Mouse (Mus musculus) midbrain, embryonic 15.5 days (tissue): ENCODE results near the gene Erv3. TPM values are rescaled to one million over a fixed set of nuclear protein-coding genes. Genes with fewer than 3 reads are reported as not detected.
A peak's percentile ranks its signal among the peaks of the same experiment; 100 is the strongest.
"Not testable (repeated sequence)": the region's sequence is repeated elsewhere in the genome, so short reads cannot be mapped to it uniquely, and the experiment has no call there.

ENCODE experiments used
- ATAC-seq: fragments of 200-750 bp; cut with Nextera tagmentation; replicated peaks from 2 replicates; pipeline ENCODE4 v1.8.0; 2017; ENCODE audit warnings: moderate TSS enrichment
- H3K27ac ChIP-seq: fragments of 300-500 bp; sonication (generic); 2 replicates; pipeline ENCODE4 v1.5.1; 2015; ENCODE audit warnings: mild to moderate bottlenecking, inconsistent platforms
- H3K27me3 ChIP-seq: fragments of 300-500 bp; sonication (generic); replicated peaks from 2 replicates; pipeline ENCODE4 v1.6.1; 2015; ENCODE audit warnings: inconsistent platforms
- H3K36me3 ChIP-seq: fragments of 300-500 bp; sonication (generic); replicated peaks from 2 replicates; pipeline ENCODE4 v1.6.1; 2015; ENCODE audit warnings: inconsistent platforms
- H3K4me1 ChIP-seq: fragments of 300-500 bp; sonication (generic); 2 replicates; pipeline ENCODE4 v1.6.1; 2015; ENCODE audit warnings: inconsistent platforms
- H3K4me2 ChIP-seq: fragments of 300-500 bp; sonication (generic); 2 replicates; pipeline ENCODE4 v1.6.1; 2015; ENCODE audit warnings: inconsistent platforms, mild to moderate bottlenecking, moderate library complexity
- H3K4me3 ChIP-seq: fragments of 300-500 bp; sonication (generic); 2 replicates; pipeline ENCODE4 v1.5.1; 2015; ENCODE audit warnings: mild to moderate bottlenecking, inconsistent platforms
- H3K9ac ChIP-seq: fragments of 300-500 bp; sonication (generic); 2 replicates; pipeline ENCODE4 v1.6.1; 2015; ENCODE audit warnings: mild to moderate bottlenecking, inconsistent platforms
- H3K9me3 ChIP-seq: fragments of 300-500 bp; sonication (generic); 2 replicates; pipeline ENCODE4 v1.6.1; 2016; ENCODE audit warnings: inconsistent platforms
- WGBS: fragments of 180-500 bp; shearing (Covaris S2); methylation state at CpG from one replicate; pipeline ENCODE4 v1.1.7; 2015; ENCODE audit warnings: mixed read lengths; 5-methylcytosine and 5-hydroxymethylcytosine counted together
- polyA plus RNA-seq: library from polyadenylated mRNA; unstranded; fragments of >200 nt; fragmentation: Nextera tagmentation; extraction: Ambion mirVana; gene quantifications from 2 replicates; pipeline ENCODE4 v1.2.1, GENCODE M21; 2015

The Erv3 gene
- polyA plus RNA-seq, 1 experiment from 2014 or later, result not detected

GRCm38 (mm10) chr2:131831861-131832260 lies 27.7 kb downstream of the Erv3 start:
- H3K4me3 ChIP-seq, result no peak overlapping the region
- no peaks in the 10 kb centered on the region for H3K27me3 ChIP-seq
- WGBS, result 17% methylated on average over 2 of the region's 2 CpGs
- no peaks in the 10 kb centered on the region for H3K36me3 ChIP-seq
- H3K9me3 ChIP-seq, result no peaks in the 10 kb centered on the region
- no peak overlapping the region for H3K27ac ChIP-seq
- H3K4me1 ChIP-seq, result no peaks in the 10 kb centered on the region; the same call in 1 of the 2 replicates
- no peak for ATAC-seq
- H3K9ac ChIP-seq, result no peak overlapping the region
- no peak overlapping the region for H3K4me2 ChIP-seq

GRCm38 (mm10) chr2:131830945-131831344 lies 28.6 kb downstream of the Erv3 start:
- ATAC-seq, H3K36me3 ChIP-seq, H3K9me3 ChIP-seq, H3K27ac ChIP-seq, H3K4me2 ChIP-seq, H3K4me1 ChIP-seq, H3K27me3 ChIP-seq, H3K9ac ChIP-seq, H3K4me3 ChIP-seq: not testable (repeated sequence)
- WGBS, result 85% methylated on average over 4 of the region's 4 CpGs

GRCm38 (mm10) chr2:131827999-131828975 lies 31.3 kb downstream of the Erv3 start:
- H3K36me3 ChIP-seq, result no peaks in the 10 kb centered on the region
- no peak overlapping the region for H3K9ac ChIP-seq
- H3K27ac ChIP-seq, result no peak overlapping the region
- H3K27me3 ChIP-seq, result no peaks in the 10 kb centered on the region
- ATAC-seq, result peak; percentile 69
- no peaks in the 10 kb centered on the region for H3K9me3 ChIP-seq
- H3K4me3 ChIP-seq, result peak overlapping the region; percentile 10; the same call in 1 of the 2 replicates
- 38% methylated on average over 18 of the region's 18 CpGs for WGBS
- peak overlapping the region; percentile 38 for H3K4me2 ChIP-seq
- H3K4me1 ChIP-seq, result no peaks in the 10 kb centered on the region; the same call in 1 of the 2 replicates

GRCm38 (mm10) chr2:131827026-131827687 lies 32.4 kb downstream of the Erv3 start:
- no peak overlapping the region for H3K27ac ChIP-seq
- H3K36me3 ChIP-seq, result no peaks in the 10 kb centered on the region
- WGBS, result 83% methylated on average over 4 of the region's 4 CpGs
- no peaks in the 10 kb centered on the region; the same call in 1 of the 2 replicates for H3K4me1 ChIP-seq
- no peak overlapping the region for H3K9ac ChIP-seq
- H3K27me3 ChIP-seq, result no peaks in the 10 kb centered on the region
- 0 out of 2 replicates have a peak, but pooled peaks have one; percentile 34 for ATAC-seq
- no peak overlapping the region for H3K4me2 ChIP-seq
- no peaks in the 10 kb centered on the region for H3K9me3 ChIP-seq
- no peak overlapping the region for H3K4me3 ChIP-seq

- ATAC-seq, result no peak
- 73% methylated on average over 2 of the region's 2 CpGs for WGBS
- H3K36me3 ChIP-seq, result no peaks in the 10 kb centered on the region
- H3K27me3 ChIP-seq, result no peaks in the 10 kb centered on the region
- H3K4me2 ChIP-seq, result no peak overlapping the region
- no peak overlapping the region for H3K27ac ChIP-seq
- H3K4me3 ChIP-seq, result no peak overlapping the region
- no peak overlapping the region for H3K9ac ChIP-seq
- no peaks in the 10 kb centered on the region for H3K9me3 ChIP-seq
- H3K4me1 ChIP-seq, result peaks cover 1% of the 10 kb centered on the region; the same call in 1 of the 2 replicates
Measured at GRCm38 (mm10) chr2:131825498-131825897, 34.0 kb downstream of the Erv3 start.

- WGBS, result 54% methylated on average over 2 of the region's 2 CpGs
- peaks cover 5% of the 10 kb centered on the region; the same call in 1 of the 2 replicates for H3K4me1 ChIP-seq
- no peaks in the 10 kb centered on the region for H3K36me3 ChIP-seq
- H3K4me3 ChIP-seq, result no peak overlapping the region
- ATAC-seq, result no peak
- H3K9ac ChIP-seq, result no peak overlapping the region
- H3K27ac ChIP-seq, result no peak overlapping the region
- H3K27me3 ChIP-seq, result no peaks in the 10 kb centered on the region
- H3K4me2 ChIP-seq, result no peak overlapping the region
- no peaks in the 10 kb centered on the region for H3K9me3 ChIP-seq
Measured at GRCm38 (mm10) chr2:131823931-131824330, 35.6 kb downstream of the Erv3 start.

- no peak overlapping the region for H3K4me3 ChIP-seq
- H3K4me2 ChIP-seq, result no peak overlapping the region
- no peak overlapping the region for H3K27ac ChIP-seq
- H3K9ac ChIP-seq, result no peak overlapping the region
- peaks cover 5% of the 10 kb centered on the region; the same call in 1 of the 2 replicates for H3K4me1 ChIP-seq
- H3K36me3 ChIP-seq, result no peaks in the 10 kb centered on the region
- no peak for ATAC-seq
- WGBS, result 90% methylated on average over 3 of the region's 3 CpGs
- H3K27me3 ChIP-seq, result no peaks in the 10 kb centered on the region
- no peaks in the 10 kb centered on the region for H3K9me3 ChIP-seq
Measured at GRCm38 (mm10) chr2:131822492-131822891, 37.1 kb downstream of the Erv3 start.

- no peak overlapping the region for H3K27ac ChIP-seq
- no peak overlapping the region for H3K9ac ChIP-seq
- WGBS, result 66% methylated on average over 3 of the region's 3 CpGs
- H3K9me3 ChIP-seq, result no peaks in the 10 kb centered on the region
- no peaks in the 10 kb centered on the region for H3K36me3 ChIP-seq
- no peak for ATAC-seq
- no peak overlapping the region for H3K4me2 ChIP-seq
- H3K4me1 ChIP-seq, result peaks cover 5% of the 10 kb centered on the region; the same call in 1 of the 2 replicates
- H3K27me3 ChIP-seq, result no peaks in the 10 kb centered on the region
- H3K4me3 ChIP-seq, result no peak overlapping the region
Measured at GRCm38 (mm10) chr2:131821708-131821990, 37.9 kb downstream of the Erv3 start.

GRCm38 (mm10) chr2:131820932-131821707 lies 38.4 kb downstream of the Erv3 start:
- no peak overlapping the region for H3K4me2 ChIP-seq
- H3K9ac ChIP-seq, result no peak overlapping the region
- H3K4me1 ChIP-seq, result peaks cover 5% of the 10 kb centered on the region; the same call in 1 of the 2 replicates
- 33% methylated on average over 6 of the region's 6 CpGs for WGBS
- no peak overlapping the region for H3K27ac ChIP-seq
- no peak overlapping the region for H3K4me3 ChIP-seq
- H3K36me3 ChIP-seq, result no peaks in the 10 kb centered on the region
- no peaks in the 10 kb centered on the region for H3K27me3 ChIP-seq
- ATAC-seq, result peak; percentile 65
- H3K9me3 ChIP-seq, result no peaks in the 10 kb centered on the region

- Histone ChIP-seq H3K4me1 (peaks cover 5% of the 10 kb centered on the region; the same call in 1 of the 2 replicates), H3K9ac (no peak overlapping the region), H3K27me3 (no peaks in the 10 kb centered on the region), H3K9me3 (no peaks in the 10 kb centered on the region), H3K4me3 (no peak overlapping the region), H3K27ac (no peak overlapping the region), H3K36me3 (no peaks in the 10 kb centered on the region), H3K4me2 (peak overlapping the region; percentile 38)
- 22% methylated on average over 14 of the region's 14 CpGs for WGBS
- ATAC-seq, result peak; percentile 67
Measured at GRCm38 (mm10) chr2:131820088-131820675, 39.4 kb downstream of the Erv3 start.

GRCm38 (mm10) chr2:131814327-131814726 lies 45.2 kb downstream of the Erv3 start:
- Histone ChIP-seq H3K9ac (no peak overlapping the region), H3K4me3 (no peak overlapping the region), H3K4me2 (no peak overlapping the region), H3K27me3 (peaks cover 12% of the 10 kb centered on the region; the same call in 1 of the 2 replicates), H3K36me3 (no peaks in the 10 kb centered on the region), H3K9me3 (no peaks in the 10 kb centered on the region), H3K4me1 (no peaks in the 10 kb centered on the region), H3K27ac (no peak overlapping the region)
- WGBS, result 80% methylated on average over 10 of the region's 10 CpGs
- ATAC-seq, result no peak
